Mouse (Mus musculus) stomach, embryonic 14.5 days (tissue): ENCODE measurements at regions not wholly inside any gene's neighbourhood (a gene's known extent, or its start where the extent isn't known, plus 50 kb on each side); places are given as distances from the start of the nearest gene placed in this dataset.

Experiments used
- ATAC-seq: fragments of 200-750 bp; cut with Nextera tagmentation; 2 replicates; pipeline ENCODE4 v1.8.0; 2017; ENCODE audit warnings: low read depth, moderate TSS enrichment; ENCODE audit not compliant: insufficient number of reproducible peaks, insufficient read depth, low FRiP score
- H3K27ac ChIP-seq: fragments of 300-500 bp; sonication (generic); 2 replicates; pipeline ENCODE4 v1.5.1; 2014; ENCODE audit warnings: mild to moderate bottlenecking, low read length, moderate library complexity, mixed read lengths
- H3K27me3 ChIP-seq: fragments of 300-500 bp; sonication (generic); 2 replicates; pipeline ENCODE4 v1.6.1; 2014; ENCODE audit warnings: low read length, control low read depth, mixed read lengths; ENCODE audit not compliant: control insufficient read depth, insufficient read depth
- H3K36me3 ChIP-seq: fragments of 300-500 bp; sonication (generic); 2 replicates; pipeline ENCODE4 v1.6.1; 2014; ENCODE audit warnings: mild to moderate bottlenecking, control low read depth, low read length, moderate library complexity, mixed read lengths; ENCODE audit not compliant: control insufficient read depth, insufficient read depth
- H3K4me1 ChIP-seq: fragments of 300-500 bp; sonication (generic); 2 replicates; pipeline ENCODE4 v1.6.1; 2014; ENCODE audit warnings: low read length, control low read depth, mixed read lengths; ENCODE audit not compliant: control insufficient read depth, insufficient read depth
- H3K4me2 ChIP-seq: fragments of 300-500 bp; sonication (generic); replicated peaks from 2 replicates; pipeline ENCODE4 v1.6.1; 2014; ENCODE audit warnings: low read depth, low read length, control low read depth
- H3K4me3 ChIP-seq: fragments of 300-500 bp; sonication (generic); 2 replicates; pipeline ENCODE4 v1.5.1; 2014; ENCODE audit warnings: low read depth, low read length, control low read depth
- H3K9ac ChIP-seq: fragments of 300-500 bp; sonication (generic); replicated peaks from 2 replicates; pipeline ENCODE4 v1.6.1; 2014; ENCODE audit warnings: low read depth, mild to moderate bottlenecking, control low read depth, low read length, moderate library complexity, mixed read lengths
- H3K9me3 ChIP-seq: fragments of 300-500 bp; sonication (generic); 2 replicates; pipeline ENCODE4 v1.6.1; 2016; ENCODE audit warnings: low read depth, low read length, control low read depth; ENCODE audit not compliant: control insufficient read depth
- WGBS: fragments of 180-500 bp; shearing (Covaris S2); extraction: QIAGEN DNeasy Blood & Tissue Kit; methylation state at CpG from one replicate; pipeline ENCODE4 v1.1.7; 2014; 5-methylcytosine and 5-hydroxymethylcytosine counted together

GRCm38 (mm10) chr5:73904146-73904811 is 164.0 kb downstream of the Usp46 start:
- Histone ChIP-seq H3K9me3 (no peaks in the 10 kb centered on the region), H3K4me1 (no peaks in the 10 kb centered on the region), H3K27me3 (no peaks in the 10 kb centered on the region), H3K4me3 (no peak overlapping the region), H3K36me3 (no peaks in the 10 kb centered on the region), H3K27ac (no peak overlapping the region), H3K9ac (no peak overlapping the region), H3K4me2 (no peak overlapping the region)
- WGBS = 90% methylated on average over 8 of the region's 8 CpGs
- ATAC-seq = no peak

- ATAC-seq = no peak
- Histone ChIP-seq H3K4me3 (no peak overlapping the region), H3K27me3 (no peaks in the 10 kb centered on the region), H3K4me2 (no peak overlapping the region), H3K9ac (no peak overlapping the region), H3K4me1 (no peaks in the 10 kb centered on the region), H3K27ac (no peak overlapping the region), H3K36me3 (no peaks in the 10 kb centered on the region), H3K9me3 (no peaks in the 10 kb centered on the region)
- 67% methylated on average over 1 of the region's 1 CpGs for WGBS
Measured at GRCm38 (mm10) chr5:73912149-73912548, 156.1 kb downstream of the Usp46 start.

- Histone ChIP-seq H3K9me3 (no peaks in the 10 kb centered on the region), H3K27me3 (no peaks in the 10 kb centered on the region), H3K36me3 (no peaks in the 10 kb centered on the region), H3K4me2 (no peak overlapping the region), H3K9ac (no peak overlapping the region), H3K27ac (no peak overlapping the region), H3K4me1 (no peaks in the 10 kb centered on the region), H3K4me3 (no peak overlapping the region)
- no peak for ATAC-seq
- 51% methylated on average over 6 of the region's 6 CpGs for WGBS
Measured at GRCm38 (mm10) chr5:73913116-73913515, 155.1 kb downstream of the Usp46 start.

GRCm38 (mm10) chr5:73918011-73918410 is 150.2 kb downstream of the Usp46 start:
- Histone ChIP-seq H3K4me1 (no peaks in the 10 kb centered on the region), H3K27me3 (no peaks in the 10 kb centered on the region), H3K36me3 (no peaks in the 10 kb centered on the region), H3K27ac (no peak overlapping the region), H3K4me2 (no peak overlapping the region), H3K9me3 (no peaks in the 10 kb centered on the region), H3K9ac (no peak overlapping the region), H3K4me3 (no peak overlapping the region)
- no peak for ATAC-seq
- 54% methylated on average over 2 of the region's 2 CpGs for WGBS

GRCm38 (mm10) chr5:73919936-73920335 is 148.3 kb downstream of the Usp46 start:
- Histone ChIP-seq H3K9me3 (no peaks in the 10 kb centered on the region), H3K27me3 (no peaks in the 10 kb centered on the region), H3K27ac (no peak overlapping the region), H3K4me2 (no peak overlapping the region), H3K4me3 (no peak overlapping the region), H3K4me1 (no peaks in the 10 kb centered on the region), H3K9ac (no peak overlapping the region), H3K36me3 (no peaks in the 10 kb centered on the region)
- 88% methylated on average over 6 of the region's 6 CpGs for WGBS
- no peak for ATAC-seq

GRCm38 (mm10) chr5:73927534-73927933 is 140.7 kb downstream of the Usp46 start:
- H3K9me3 ChIP-seq = no peaks in the 10 kb centered on the region
- no peaks in the 10 kb centered on the region for H3K36me3 ChIP-seq
- no peak overlapping the region for H3K27ac ChIP-seq
- ATAC-seq = no peak
- no peak overlapping the region for H3K4me2 ChIP-seq
- H3K4me3 ChIP-seq = no peak overlapping the region
- WGBS = 76% methylated on average over 9 of the region's 9 CpGs
- no peaks in the 10 kb centered on the region for H3K4me1 ChIP-seq
- no peaks in the 10 kb centered on the region for H3K27me3 ChIP-seq
- no peak overlapping the region for H3K9ac ChIP-seq

GRCm38 (mm10) chr5:73928691-73929090 is 139.5 kb downstream of the Usp46 start:
- ATAC-seq = no peak
- Histone ChIP-seq H3K4me1 (no peaks in the 10 kb centered on the region), H3K27ac (no peak overlapping the region; the same call in 1 of the 2 replicates), H3K4me2 (no peak overlapping the region), H3K27me3 (no peaks in the 10 kb centered on the region), H3K4me3 (no peak overlapping the region), H3K9me3 (no peaks in the 10 kb centered on the region), H3K9ac (no peak overlapping the region), H3K36me3 (no peaks in the 10 kb centered on the region)
- WGBS = 45% methylated on average over 10 of the region's 10 CpGs

- Histone ChIP-seq H3K27ac (no peak overlapping the region), H3K9me3 (no peaks in the 10 kb centered on the region), H3K4me3 (no peak overlapping the region), H3K4me2 (no peak overlapping the region), H3K36me3 (no peaks in the 10 kb centered on the region), H3K4me1 (no peaks in the 10 kb centered on the region), H3K9ac (no peak overlapping the region), H3K27me3 (no peaks in the 10 kb centered on the region)
- ATAC-seq = no peak
- WGBS = 65% methylated on average over 5 of the region's 5 CpGs
Measured at GRCm38 (mm10) chr5:73930205-73930604, 138.0 kb downstream of the Usp46 start.

- Histone ChIP-seq H3K27me3 (no peaks in the 10 kb centered on the region), H3K27ac (no peak overlapping the region), H3K9me3 (no peaks in the 10 kb centered on the region), H3K9ac (no peak overlapping the region), H3K36me3 (no peaks in the 10 kb centered on the region), H3K4me3 (no peak overlapping the region), H3K4me1 (no peaks in the 10 kb centered on the region), H3K4me2 (no peak overlapping the region)
- no peak for ATAC-seq
- 68% methylated on average over 2 of the region's 2 CpGs for WGBS
Measured at GRCm38 (mm10) chr5:73937799-73938198, 130.4 kb downstream of the Usp46 start.
